Mouse (Mus musculus): ENCODE measurements around the gene Ggcx.
"Not testable (repeated sequence)": the region's sequence is repeated elsewhere in the genome, so short reads cannot be mapped to it uniquely, and the experiment has no call there.

Gene Ggcx

DNA sequence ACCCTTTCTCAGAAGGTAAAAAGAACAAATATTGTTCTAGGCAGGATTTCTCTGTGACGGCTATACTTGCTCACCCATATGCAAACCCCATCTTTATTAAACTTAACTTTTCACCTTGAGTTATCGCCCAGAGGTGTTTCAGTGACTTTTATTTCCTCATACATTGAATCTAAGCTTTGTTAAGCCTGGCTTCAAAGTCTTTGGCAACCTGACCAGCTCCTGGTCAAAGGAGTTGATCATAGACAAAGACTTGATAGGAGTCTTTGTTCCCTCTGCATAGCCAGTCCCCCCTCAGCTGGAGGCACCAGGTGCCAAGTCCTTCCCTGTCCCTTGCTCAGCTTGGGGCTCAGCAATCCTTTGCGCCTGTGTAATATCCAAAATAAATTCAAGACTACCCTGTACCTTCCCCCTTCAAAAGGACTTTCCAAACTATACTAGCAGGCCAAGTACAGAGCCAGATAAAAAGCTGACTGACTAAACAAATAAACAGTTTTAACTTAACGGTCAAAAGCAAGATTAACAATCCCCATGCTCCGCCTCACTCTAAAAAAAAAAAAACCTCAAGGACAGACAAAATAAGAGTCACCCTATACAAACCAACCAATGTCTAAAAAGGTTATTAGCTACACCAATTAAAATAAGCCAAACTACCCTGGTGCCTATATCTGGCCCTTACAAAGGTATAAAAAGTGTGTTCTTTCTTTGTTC lies 48.6 kb downstream of the Ggcx start:
- DNase-seq (ENCODE audit: low spot score), result not testable (repeated sequence)

DNA sequence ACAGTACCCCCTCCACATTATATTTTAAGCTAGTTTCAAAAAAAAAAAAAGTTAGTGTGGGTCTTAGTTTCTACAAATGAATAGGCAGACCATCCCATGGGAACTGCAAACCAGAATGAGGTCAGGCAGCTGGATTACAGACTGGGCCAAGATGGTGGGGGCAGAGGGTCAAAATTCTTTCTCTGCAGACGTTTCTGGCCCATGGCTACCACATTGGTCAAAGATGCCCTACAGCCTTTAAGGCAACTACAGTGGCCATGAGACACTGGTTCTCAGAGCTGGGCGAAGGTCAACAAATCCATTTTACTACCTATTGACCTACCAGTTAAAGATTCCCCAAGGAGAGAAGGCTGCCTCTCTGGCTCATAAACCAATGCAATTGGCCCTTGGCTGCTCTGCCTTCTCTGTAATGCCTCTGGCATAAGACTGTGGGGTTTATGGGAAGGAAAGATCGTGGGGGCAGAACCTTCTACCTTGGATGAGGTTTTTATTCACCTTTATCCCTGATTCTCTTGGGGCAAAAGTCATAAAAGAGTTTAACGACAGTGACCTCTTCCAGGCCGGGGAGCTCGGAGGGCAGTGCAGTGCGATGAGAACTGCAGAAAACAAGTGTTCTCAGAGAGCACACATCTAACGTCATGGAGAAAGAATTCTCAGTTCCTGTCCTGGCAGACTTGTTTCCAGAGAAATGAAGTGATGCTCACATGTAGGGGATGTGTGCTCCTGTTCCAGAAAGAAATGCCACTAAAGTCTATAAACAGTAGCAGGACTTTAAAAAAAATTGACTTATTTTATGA lies 51.5 kb downstream of the Ggcx start:
- no peak for DNase-seq (ENCODE audit: low spot score)

DNA sequence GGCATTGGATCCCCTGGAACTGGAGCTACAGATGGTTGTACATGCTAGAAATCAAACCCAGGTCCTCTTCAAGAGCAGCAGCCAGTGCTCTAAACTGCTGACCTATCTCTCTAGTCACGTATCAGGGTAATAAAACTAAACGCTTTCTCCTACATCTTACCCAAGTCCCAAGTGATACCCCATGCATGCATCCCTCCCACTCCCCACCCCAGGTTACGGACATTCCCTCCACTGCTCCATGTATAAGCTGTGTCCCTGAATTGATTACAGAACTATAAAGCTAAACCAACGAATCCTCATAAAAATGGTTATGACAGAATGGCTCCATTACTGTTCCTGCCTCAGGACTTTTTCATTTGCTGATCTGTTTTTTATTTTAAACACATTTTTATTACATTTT lies 52.1 kb downstream of the Ggcx start:
- no peak for DNase-seq (ENCODE audit: low spot score)

GRCm38 (mm10) chr6:72473264-72474041 lies 59.3 kb downstream of the Ggcx start:
- DNase-seq (ENCODE audit: low spot score), result no peak

- DNase-seq (ENCODE audit: low spot score), result no peak
Measured at GRCm38 (mm10) chr6:72475221-72475985, 61.3 kb downstream of the Ggcx start.

DNA sequence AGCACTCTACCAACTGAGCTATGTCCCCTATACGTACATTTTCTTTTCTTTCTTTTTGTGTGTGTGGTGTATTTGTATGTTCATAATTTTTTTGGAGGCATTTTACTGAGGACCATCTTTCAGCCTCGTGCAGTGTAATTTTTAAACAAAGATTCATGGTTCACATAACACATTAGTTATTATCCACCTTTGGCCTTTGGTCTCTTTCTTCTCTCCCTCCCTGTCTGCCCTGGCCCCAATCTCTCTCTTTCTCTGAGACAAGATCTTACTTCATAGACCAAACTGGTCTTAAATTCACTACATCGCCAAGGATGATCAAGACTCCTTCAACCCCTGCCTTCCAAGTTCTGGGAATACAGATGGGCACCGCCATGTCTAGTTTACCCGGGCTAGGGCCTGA lies 62.7 kb downstream of the Ggcx start:
- no peak for DNase-seq (ENCODE audit: low spot score)

GRCm38 (mm10) chr6:72477621-72478020 lies 63.5 kb downstream of the Ggcx start:
- no peak for DNase-seq (ENCODE audit: low spot score)

DNA sequence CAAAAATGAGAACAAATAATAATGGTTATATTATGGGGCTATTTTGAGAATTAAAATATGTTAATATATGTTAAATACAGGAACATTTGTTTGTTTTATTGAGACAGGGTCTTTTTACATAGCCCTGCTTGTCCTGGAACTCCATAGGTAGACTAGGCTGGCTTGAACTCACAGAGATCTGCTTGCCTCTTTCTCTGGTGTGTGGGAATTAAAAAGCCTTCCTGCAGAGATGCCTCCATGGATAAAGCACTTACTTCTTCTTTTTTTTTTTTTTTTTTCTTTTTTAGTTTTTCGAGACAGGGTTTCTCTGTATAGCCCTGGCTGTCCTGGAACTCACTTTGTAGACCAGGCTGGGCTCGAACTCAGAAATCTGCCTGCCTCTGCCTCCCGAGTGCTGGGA lies 64.6 kb downstream of the Ggcx start:
- DNase-seq (ENCODE audit: low spot score), result not testable (repeated sequence)

DNA sequence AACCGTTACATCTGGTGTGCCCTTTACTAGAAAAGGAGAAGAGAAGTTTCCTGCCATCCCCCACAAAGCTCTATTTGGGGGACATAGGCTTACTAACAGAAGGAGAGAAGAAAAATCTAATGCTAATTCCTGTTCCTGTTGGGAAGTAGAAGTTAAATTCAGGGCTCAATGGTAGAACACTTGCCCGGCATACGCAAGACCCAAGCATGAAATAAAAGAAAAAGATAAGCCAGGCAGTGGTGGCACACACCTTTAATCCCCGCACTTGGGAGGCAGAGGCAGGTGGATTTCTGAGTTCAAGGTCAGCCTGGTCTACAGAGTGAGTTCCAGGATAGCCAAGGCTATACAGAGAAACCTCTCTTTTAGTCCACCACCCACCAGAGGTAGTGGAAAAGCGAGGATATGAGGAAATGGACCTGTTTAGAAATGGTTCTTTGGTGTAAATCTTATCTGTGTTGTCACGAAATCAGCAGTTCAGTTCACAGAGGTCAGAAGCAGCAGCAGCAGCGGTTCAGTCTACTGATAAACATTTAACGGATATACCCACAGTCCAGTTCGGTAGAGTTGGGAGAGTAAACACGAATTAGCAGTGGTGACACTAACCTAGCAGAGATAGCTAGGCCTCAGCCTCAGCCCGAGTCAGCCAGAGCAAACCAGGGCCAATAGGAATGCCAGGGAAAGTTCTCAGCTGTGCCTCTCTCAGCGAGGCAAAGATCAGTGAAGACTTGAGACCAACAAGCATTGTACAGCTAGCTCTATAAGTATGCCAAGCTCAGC lies 65.7 kb downstream of the Ggcx start:
- no peak for DNase-seq (ENCODE audit: low spot score)

GRCm38 (mm10) chr6:72480422-72480702 lies 66.3 kb downstream of the Ggcx start:
- DNase-seq (ENCODE audit: low spot score), result no peak
